Mouse (Mus musculus): Measurements from ENCODE around the gene Prkce. TPM values are rescaled to one million over a fixed set of nuclear protein-coding genes. Genes with fewer than 3 reads are reported as not detected.

Prkce gene
- polyA plus RNA-seq, 1 experiment from 2014 or later: 5.3 TPM

DNA sequence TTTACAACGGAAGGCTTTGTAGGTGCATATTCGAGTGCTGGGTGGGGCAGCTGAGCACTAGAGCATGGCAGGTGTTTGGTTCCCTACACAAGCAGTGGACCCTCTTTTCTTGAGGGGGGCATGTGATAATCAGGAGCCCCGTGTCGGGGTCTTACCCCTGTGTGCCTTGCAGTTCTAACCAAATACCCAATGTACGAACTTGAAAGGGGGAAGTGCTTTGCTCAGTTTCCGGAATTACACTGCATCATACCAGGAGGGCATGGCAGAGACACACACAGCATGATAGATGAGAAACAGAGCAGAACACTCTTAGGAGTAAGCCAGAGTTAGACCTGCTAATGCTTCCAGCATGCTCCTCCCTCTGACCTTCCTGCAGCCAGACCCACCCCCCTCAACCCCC, 208.8 kb downstream of the Prkce start:
- Histone ChIP-seq H3K36me3 (no peaks in the 10 kb centered on the region), H3K27ac (replicated peaks) (no peak overlapping the region), H3K4me1 (peaks cover 10% of the 10 kb centered on the region), H3K9me3 (no peaks in the 10 kb centered on the region), H3K27me3 (peaks cover 8% of the 10 kb centered on the region; the same call in 1 of the 2 replicates), H3K4me3 (no peak overlapping the region), H3K9ac (replicated peaks) (no peak overlapping the region), H3K4me2 (replicated peaks) (no peak overlapping the region)
- WGBS: 90% methylated on average over 6 of the region's 6 CpGs
- no peak for ATAC-seq (ENCODE audit: low FRiP score, low read depth)

DNA sequence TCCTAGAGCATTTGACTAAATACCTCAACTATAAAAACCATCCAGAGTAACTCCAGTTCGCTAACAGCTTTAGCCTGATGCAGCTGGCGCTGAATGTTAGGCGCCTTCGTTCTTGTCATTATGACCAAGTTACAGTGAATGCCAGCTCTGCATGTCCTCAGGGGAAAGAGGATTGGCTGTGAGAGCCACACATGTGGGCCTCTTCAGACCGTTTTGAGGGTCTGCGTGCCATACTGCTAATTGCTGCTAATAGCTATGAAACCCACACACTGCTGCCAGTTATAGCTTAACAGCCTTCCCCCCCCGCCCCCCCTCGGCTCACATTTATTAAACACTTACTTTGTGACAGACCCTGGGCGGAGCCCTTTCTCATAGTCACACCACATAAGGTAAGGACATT, 210.3 kb downstream of the Prkce start:
- Histone ChIP-seq H3K36me3 (no peaks in the 10 kb centered on the region), H3K4me2 (replicated peaks) (no peak overlapping the region), H3K9me3 (no peaks in the 10 kb centered on the region), H3K4me1 (peaks cover 7% of the 10 kb centered on the region), H3K27ac (replicated peaks) (no peak overlapping the region), H3K27me3 (peaks cover 8% of the 10 kb centered on the region; the same call in 1 of the 2 replicates), H3K4me3 (no peak overlapping the region), H3K9ac (replicated peaks) (no peak overlapping the region)
- no peak for ATAC-seq (ENCODE audit: low FRiP score, low read depth)
- WGBS: 95% methylated on average over 9 of the region's 9 CpGs

DNA sequence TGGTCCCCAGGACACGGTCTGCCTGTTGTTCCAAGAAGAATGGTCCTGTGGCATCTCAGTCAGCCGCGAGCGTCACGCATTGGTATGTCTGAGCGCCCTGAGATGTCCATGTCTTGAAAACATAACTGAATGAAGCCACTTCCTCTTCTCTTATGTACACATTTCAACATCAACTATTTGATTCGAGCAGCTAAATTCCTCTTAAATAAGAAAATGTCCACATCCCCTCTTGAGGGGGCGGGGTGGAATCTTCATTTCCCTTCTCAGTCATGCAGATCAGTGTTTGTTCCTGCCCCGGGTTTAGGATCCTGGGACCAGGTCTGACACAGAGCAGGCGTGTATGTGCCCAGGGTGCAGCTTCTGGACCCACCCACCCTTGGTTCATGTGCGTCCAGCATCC, 211.0 kb downstream of the Prkce start:
- no peak for ATAC-seq (ENCODE audit: low FRiP score, low read depth)
- Histone ChIP-seq H3K9ac (replicated peaks) (no peak overlapping the region), H3K4me3 (no peak overlapping the region), H3K27me3 (peaks cover 8% of the 10 kb centered on the region; the same call in 1 of the 2 replicates), H3K27ac (replicated peaks) (no peak overlapping the region), H3K4me1 (peaks cover 7% of the 10 kb centered on the region), H3K9me3 (no peaks in the 10 kb centered on the region), H3K4me2 (replicated peaks) (no peak overlapping the region), H3K36me3 (no peaks in the 10 kb centered on the region)
- 83% methylated on average over 11 of the region's 11 CpGs for WGBS

DNA sequence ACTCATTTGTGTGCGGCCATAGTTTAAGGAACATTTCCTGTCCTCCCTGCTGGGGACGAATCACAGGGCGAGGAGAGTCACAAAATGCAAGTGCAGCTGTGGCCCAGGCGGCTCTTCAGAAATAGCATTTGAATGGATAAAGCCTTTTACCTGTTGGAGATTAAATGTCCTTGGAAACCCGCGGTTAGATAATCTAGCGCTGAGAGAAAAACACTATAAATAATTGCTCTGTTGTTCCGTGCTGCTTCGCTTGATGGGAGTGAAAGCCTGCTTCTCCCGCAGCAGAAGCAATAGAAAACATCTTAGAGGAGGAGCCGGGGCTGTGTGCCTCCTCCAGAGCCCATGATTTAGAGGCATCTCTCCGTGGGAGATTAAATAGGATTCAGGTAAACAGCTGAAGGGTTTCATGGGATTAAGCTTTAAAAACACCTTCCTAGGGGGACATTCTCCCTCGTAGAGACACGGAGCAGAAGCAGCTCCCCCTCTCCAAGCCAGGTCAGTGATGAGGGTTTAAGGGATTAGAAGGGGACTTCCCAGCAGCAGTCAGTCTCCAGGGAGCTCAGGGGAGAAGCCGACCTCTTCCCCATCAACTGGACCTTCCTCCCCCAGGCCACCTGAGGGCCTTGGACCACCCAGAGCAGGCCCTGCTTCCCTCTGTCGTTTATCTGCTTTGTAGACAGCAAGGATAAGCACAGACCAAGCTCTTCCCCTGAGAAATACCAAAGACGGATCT, 212.0 kb downstream of the Prkce start:
- peaks cover 7% of the 10 kb centered on the region for H3K4me1 ChIP-seq
- WGBS: 8% methylated on average over 17 of the region's 17 CpGs
- no peak overlapping the region for H3K27ac ChIP-seq (replicated peaks)
- no peak overlapping the region for H3K4me3 ChIP-seq
- H3K4me2 ChIP-seq (replicated peaks): 0 out of 2 replicates have a peak overlapping the region, but pooled peaks have one; percentile 3
- H3K9me3 ChIP-seq: no peaks in the 10 kb centered on the region
- no peaks in the 10 kb centered on the region for H3K36me3 ChIP-seq
- ATAC-seq (ENCODE audit: low FRiP score, low read depth): no peak
- H3K9ac ChIP-seq (replicated peaks): no peak overlapping the region
- H3K27me3 ChIP-seq: peaks cover 8% of the 10 kb centered on the region; the same call in 1 of the 2 replicates

DNA sequence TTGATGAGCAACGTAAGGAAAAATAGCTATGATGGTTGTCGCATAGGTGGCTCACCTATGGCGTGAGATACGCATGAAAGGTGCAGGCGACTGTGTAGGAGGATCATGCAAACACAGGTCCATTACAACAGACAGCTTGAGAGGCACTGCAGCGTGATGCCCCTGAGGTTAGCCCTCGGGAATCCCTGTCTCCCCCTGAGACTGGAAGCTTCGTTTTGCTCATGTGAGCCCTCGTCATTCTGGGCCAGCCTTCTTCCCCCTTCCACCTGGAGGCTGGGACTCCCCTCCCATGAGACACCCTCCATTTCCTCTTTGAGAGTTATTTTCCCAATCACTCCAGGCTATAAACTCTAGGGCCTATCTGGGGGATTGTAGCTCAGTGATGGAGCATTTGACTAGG, 213.9 kb downstream of the Prkce start:
- H3K36me3 ChIP-seq: no peaks in the 10 kb centered on the region
- no peak overlapping the region for H3K27ac ChIP-seq (replicated peaks)
- H3K4me1 ChIP-seq: peaks cover 7% of the 10 kb centered on the region

DNA sequence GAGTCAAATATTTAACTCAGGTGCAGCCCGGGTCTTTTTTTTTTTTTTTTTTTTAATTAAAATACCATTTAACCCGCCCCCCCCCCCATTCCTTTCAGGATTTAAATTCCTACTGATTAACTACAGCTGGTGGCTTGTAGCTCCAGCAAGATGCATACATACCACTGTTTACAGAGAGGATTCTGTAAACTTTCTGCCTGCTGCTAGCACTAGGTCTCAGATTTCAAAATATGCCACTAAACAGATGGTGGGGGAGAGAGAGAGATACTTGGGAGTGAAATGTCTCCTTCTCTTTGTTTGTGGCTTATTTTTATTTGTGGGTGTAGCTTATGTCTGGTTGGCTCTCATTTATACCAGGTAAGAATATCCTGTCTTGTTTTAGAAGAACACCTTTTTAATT, 215.3 kb downstream of the Prkce start:
- Histone ChIP-seq H3K27ac (replicated peaks) (no peak overlapping the region), H3K4me3 (no peak overlapping the region), H3K4me1 (peaks cover 7% of the 10 kb centered on the region), H3K9me3 (no peaks in the 10 kb centered on the region), H3K27me3 (peaks cover 8% of the 10 kb centered on the region; the same call in 1 of the 2 replicates), H3K36me3 (no peaks in the 10 kb centered on the region), H3K9ac (replicated peaks) (no peak overlapping the region), H3K4me2 (replicated peaks) (no peak overlapping the region)
- no peak for ATAC-seq (ENCODE audit: low FRiP score, low read depth)
- 33% methylated on average over 2 of the region's 2 CpGs for WGBS

More for the DNA sequence above, 213.9 kb downstream of the Prkce start:
- no peak for ATAC-seq (ENCODE audit: low FRiP score, low read depth)
- WGBS: 88% methylated on average over 9 of the region's 9 CpGs
- Histone ChIP-seq H3K4me3 (no peak overlapping the region), H3K27me3 (peaks cover 8% of the 10 kb centered on the region; the same call in 1 of the 2 replicates), H3K9ac (replicated peaks) (no peak overlapping the region), H3K4me2 (replicated peaks) (no peak overlapping the region), H3K9me3 (no peaks in the 10 kb centered on the region)

DNA sequence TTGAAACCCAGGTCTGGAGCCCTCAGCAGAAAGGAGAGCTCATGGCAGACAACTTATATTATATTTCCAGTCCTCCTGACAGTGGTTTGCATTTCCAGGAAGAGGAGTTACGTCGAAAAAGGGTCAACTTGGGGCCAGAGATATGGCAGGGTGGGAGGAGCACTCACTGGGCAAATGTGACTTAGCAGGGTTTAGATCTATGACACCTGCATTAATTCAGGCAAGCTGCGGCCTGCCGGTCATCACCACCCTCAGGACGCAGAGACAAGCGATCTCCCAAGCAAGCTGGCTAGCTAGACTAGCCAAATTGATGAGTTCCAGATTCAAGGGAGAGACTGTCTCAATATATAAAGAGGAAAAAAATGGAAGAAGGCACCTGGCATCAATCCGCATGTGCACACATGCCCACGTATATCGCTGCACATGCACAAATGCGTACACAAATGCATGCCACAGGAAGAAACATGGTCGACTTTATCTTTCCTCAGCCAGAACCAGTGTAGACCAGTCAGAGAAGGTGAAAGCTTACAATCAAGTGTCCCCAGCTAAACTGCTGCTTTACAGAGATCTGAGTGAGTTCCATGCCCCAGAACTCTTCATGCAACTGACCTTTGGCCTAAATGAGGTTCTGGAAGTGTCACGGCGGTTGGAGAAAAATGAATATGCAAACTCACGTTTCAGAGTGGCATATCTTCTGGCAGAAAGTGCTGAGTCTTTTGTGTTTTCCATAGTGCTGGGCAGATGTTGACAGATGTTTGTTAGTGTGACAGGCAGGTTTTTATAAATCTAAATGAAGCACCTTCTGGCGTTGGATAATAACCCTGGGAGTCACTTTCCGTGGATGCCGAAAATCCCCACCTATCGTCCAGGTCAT, 216.4 kb downstream of the Prkce start:
- Histone ChIP-seq H3K27ac (replicated peaks) (no peak overlapping the region), H3K36me3 (no peaks in the 10 kb centered on the region), H3K9me3 (no peaks in the 10 kb centered on the region), H3K4me2 (replicated peaks) (no peak overlapping the region), H3K27me3 (peaks cover 8% of the 10 kb centered on the region; the same call in 1 of the 2 replicates), H3K4me3 (no peak overlapping the region), H3K4me1 (peaks cover 7% of the 10 kb centered on the region), H3K9ac (replicated peaks) (no peak overlapping the region)
- ATAC-seq (ENCODE audit: low FRiP score, low read depth): no peak
- WGBS: 85% methylated on average over 18 of the region's 18 CpGs

DNA sequence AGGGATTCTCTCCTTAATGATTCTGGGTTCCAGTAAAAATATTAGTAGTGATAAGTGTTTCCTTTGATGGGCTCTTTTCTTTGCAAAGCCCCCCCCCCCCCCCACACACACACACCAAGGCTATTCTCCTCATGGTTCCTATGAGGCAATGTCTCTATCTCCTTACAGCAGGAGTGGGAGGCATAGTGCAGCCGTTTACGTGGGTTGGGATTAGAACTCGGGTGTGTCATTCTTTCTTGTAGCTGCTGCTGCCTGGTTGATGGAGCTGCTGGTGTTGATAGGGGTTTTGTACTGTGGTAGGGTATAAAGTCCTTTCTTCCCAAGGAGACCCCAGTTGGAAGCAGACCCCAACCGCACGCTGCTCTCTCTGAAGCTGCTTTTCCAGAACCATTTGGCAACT, 224.9 kb downstream of the Prkce start:
- H3K27me3 ChIP-seq: no peaks in the 10 kb centered on the region
- H3K36me3 ChIP-seq: no peaks in the 10 kb centered on the region
- no peak overlapping the region for H3K4me3 ChIP-seq
- H3K9me3 ChIP-seq: no peaks in the 10 kb centered on the region
- H3K9ac ChIP-seq (replicated peaks): no peak overlapping the region
- ATAC-seq (ENCODE audit: low FRiP score, low read depth): no peak
- WGBS: 86% methylated on average over 5 of the region's 5 CpGs
- H3K4me1 ChIP-seq: no peaks in the 10 kb centered on the region
- no peak overlapping the region for H3K27ac ChIP-seq (replicated peaks)
- H3K4me2 ChIP-seq (replicated peaks): no peak overlapping the region

DNA sequence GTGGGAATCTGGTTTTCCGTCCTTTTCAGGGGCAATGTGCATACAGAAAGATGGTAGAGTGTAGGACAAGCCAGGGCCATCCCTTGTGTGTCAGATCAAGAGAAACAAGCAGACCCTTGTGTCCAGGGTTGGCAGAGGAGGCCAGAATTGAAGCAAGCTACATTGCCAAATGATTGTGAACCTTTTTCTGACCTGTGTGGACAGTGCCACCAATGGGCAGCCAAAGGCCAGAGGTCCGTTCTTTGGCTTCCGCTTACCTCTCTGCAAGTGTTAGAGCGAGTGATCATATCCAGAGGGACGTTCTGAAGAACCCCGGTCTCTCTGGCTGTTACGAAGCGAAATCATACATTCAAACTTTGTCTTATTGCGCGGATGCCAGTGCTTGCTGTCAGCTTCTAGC, 225.6 kb downstream of the Prkce start:
- H3K4me1 ChIP-seq: no peaks in the 10 kb centered on the region
- WGBS: 97% methylated on average over 10 of the region's 10 CpGs
- no peaks in the 10 kb centered on the region for H3K36me3 ChIP-seq
- no peak overlapping the region for H3K4me2 ChIP-seq (replicated peaks)
- ATAC-seq (ENCODE audit: low FRiP score, low read depth): no peak
- no peaks in the 10 kb centered on the region for H3K9me3 ChIP-seq
- H3K9ac ChIP-seq (replicated peaks): no peak overlapping the region
- H3K4me3 ChIP-seq: no peak overlapping the region
- H3K27me3 ChIP-seq: no peaks in the 10 kb centered on the region
- H3K27ac ChIP-seq (replicated peaks): no peak overlapping the region

DNA sequence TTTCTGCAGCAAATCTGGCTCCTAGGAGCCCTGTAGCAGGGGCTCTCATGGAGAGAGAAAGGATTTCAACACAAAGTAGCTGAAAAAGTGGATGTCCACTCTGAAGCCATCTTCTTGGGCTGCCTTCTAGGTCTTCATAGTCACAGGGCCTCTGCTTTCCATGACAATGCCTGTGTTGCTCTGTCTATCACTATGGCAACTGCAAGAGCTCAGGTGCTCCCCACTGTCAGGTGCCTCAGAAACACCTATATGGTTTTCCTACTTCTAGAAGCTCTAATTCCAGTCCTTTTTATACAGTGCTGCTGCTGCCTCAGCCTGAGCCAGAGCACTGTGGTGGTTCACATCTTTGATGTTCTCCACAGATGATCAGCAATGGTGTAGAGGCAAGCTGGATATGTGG, 229.5 kb downstream of the Prkce start:
- Histone ChIP-seq H3K4me2 (replicated peaks) (no peak overlapping the region), H3K27ac (replicated peaks) (no peak overlapping the region), H3K36me3 (no peaks in the 10 kb centered on the region), H3K9ac (replicated peaks) (no peak overlapping the region), H3K27me3 (no peaks in the 10 kb centered on the region), H3K9me3 (no peaks in the 10 kb centered on the region), H3K4me1 (no peaks in the 10 kb centered on the region), H3K4me3 (no peak overlapping the region)
- no peak for ATAC-seq (ENCODE audit: low FRiP score, low read depth)

DNA sequence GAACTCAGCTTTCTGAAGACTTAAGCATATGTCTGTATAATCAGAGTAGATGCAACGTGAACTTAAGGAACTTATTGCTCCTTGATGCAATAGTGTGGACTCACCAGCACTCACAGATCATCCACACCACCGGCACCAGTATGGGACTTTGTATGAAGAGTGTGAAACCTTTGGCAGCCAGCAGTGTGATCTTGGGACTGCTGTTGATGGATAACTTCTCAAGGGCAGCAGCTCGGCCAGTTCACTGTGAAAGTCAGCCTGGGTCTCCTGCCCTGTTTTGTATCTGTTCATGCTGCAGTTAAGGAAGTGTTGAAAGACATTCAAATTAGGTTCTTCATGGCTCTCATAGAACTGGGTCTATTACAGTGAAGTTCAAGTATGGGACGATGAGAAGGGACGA, 230.1 kb downstream of the Prkce start:
- WGBS: 87% methylated on average over 5 of the region's 5 CpGs
- no peak overlapping the region for H3K4me3 ChIP-seq
- no peak for ATAC-seq (ENCODE audit: low FRiP score, low read depth)

DNA sequence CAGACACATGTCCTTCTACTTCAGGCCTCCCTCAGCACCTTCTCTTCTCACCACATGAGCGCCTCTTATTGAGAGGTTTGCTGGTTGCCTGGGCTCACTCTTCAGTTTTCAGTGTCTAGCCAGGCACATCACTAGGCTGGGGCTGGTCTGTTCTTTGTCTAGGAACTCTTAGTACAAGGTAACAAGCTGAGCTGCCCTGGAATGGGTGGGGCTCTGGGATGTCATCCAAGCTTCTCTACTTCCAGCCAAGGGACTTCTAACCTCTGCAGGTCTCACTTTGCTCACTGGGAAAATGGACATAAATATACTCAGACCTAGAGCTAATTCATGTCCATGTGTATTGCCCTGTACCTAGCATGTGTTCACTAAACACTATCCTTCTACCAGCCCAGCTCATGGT, 230.6 kb downstream of the Prkce start:
- 95% methylated on average over 1 of the region's 1 CpGs for WGBS
- Histone ChIP-seq H3K4me3 (no peak overlapping the region), H3K9me3 (no peaks in the 10 kb centered on the region), H3K4me1 (no peaks in the 10 kb centered on the region), H3K9ac (replicated peaks) (no peak overlapping the region), H3K36me3 (no peaks in the 10 kb centered on the region), H3K27me3 (no peaks in the 10 kb centered on the region), H3K27ac (replicated peaks) (no peak overlapping the region), H3K4me2 (replicated peaks) (no peak overlapping the region)
- ATAC-seq (ENCODE audit: low FRiP score, low read depth): no peak

More for the DNA sequence above, 230.1 kb downstream of the Prkce start:
- Histone ChIP-seq H3K4me1 (no peaks in the 10 kb centered on the region), H3K27ac (replicated peaks) (no peak overlapping the region), H3K9ac (replicated peaks) (no peak overlapping the region), H3K9me3 (no peaks in the 10 kb centered on the region), H3K4me2 (replicated peaks) (no peak overlapping the region), H3K27me3 (no peaks in the 10 kb centered on the region), H3K36me3 (no peaks in the 10 kb centered on the region)

All from midbrain, embryonic 12.5 days (tissue).